Mouse (Mus musculus): Measurements from ENCODE around the gene Hoxa10.

GRCm38 (mm10) chr6:52246403-52246803 is 5.7 kb upstream of the Hoxa10 start:
- no peak for TF ChIP-seq CTCF (IDR thresholded peaks at IDR 0.05; ENCODE audit: low read depth)
- TF ChIP-seq EP300 (IDR thresholded peaks at IDR 0.05; ENCODE audit: low read depth) = no peak

Data from heart, postnatal 0 days (tissue).